Mouse (Mus musculus): ENCODE measurements around the gene Usp48. TPM values are rescaled to one million over a fixed set of nuclear protein-coding genes. Genes with fewer than 3 reads are reported as not detected.
"Not testable (repeated sequence)": the region's sequence is repeated elsewhere in the genome, so short reads cannot be mapped to it uniquely, and the experiment has no call there.

Usp48 gene
- polyA plus RNA-seq, 1 experiment from 2014 or later, result 29.7 TPM

- Histone ChIP-seq H3K4me2 (no peak overlapping the region), H3K9ac (no peak overlapping the region), H3K4me1 (replicated peaks) (peaks cover 7% of the 10 kb centered on the region), H3K27ac (no peak overlapping the region), H3K4me3 (no peak overlapping the region), H3K9me3 (replicated peaks) (no peaks in the 10 kb centered on the region), H3K27me3 (peaks cover 26% of the 10 kb centered on the region), H3K36me3 (no peaks in the 10 kb centered on the region)
- WGBS, result 51% methylated on average over 3 of the region's 3 CpGs
- ATAC-seq (replicated peaks; ENCODE audit: insufficient number of reproducible peaks, insufficient read depth, low FRiP score, low read depth), result no peak
Observed at GRCm38 (mm10) chr4:137581815-137582214, 11.7 kb upstream of the Usp48 start.

GRCm38 (mm10) chr4:137589095-137589494 is 4.5 kb upstream of the Usp48 start:
- not testable (repeated sequence) for H3K4me3 ChIP-seq

GRCm38 (mm10) chr4:137589586-137589985 is 4.0 kb upstream of the Usp48 start:
- Histone ChIP-seq H3K27ac (no peak overlapping the region), H3K36me3 (no peaks in the 10 kb centered on the region), H3K4me3 (no peak overlapping the region), H3K4me2 (no peak overlapping the region), H3K9ac (no peak overlapping the region), H3K4me1 (replicated peaks) (no peaks in the 10 kb centered on the region), H3K27me3 (no peaks in the 10 kb centered on the region), H3K9me3 (replicated peaks) (no peaks in the 10 kb centered on the region)
- 74% methylated on average over 3 of the region's 3 CpGs for WGBS
- ATAC-seq (replicated peaks; ENCODE audit: insufficient number of reproducible peaks, insufficient read depth, low FRiP score, low read depth), result no peak

More at GRCm38 (mm10) chr4:137589095-137589494, 4.5 kb upstream of the Usp48 start:
- H3K9me3 ChIP-seq (replicated peaks); ATAC-seq (replicated peaks; ENCODE audit: insufficient number of reproducible peaks, insufficient read depth, low FRiP score, low read depth); H3K36me3 ChIP-seq; H3K27me3 ChIP-seq; H3K9ac ChIP-seq; H3K4me2 ChIP-seq; H3K4me1 ChIP-seq (replicated peaks); H3K27ac ChIP-seq: not testable (repeated sequence)
- WGBS, result 74% methylated on average over 2 of the region's 3 CpGs

GRCm38 (mm10) chr4:137590961-137591360 is 2.6 kb upstream of the Usp48 start:
- no peak overlapping the region for H3K4me3 ChIP-seq
- H3K4me2 ChIP-seq, result no peak overlapping the region
- no peaks in the 10 kb centered on the region for H3K36me3 ChIP-seq
- peaks cover 13% of the 10 kb centered on the region for H3K4me1 ChIP-seq (replicated peaks)
- WGBS, result 81% methylated on average over 4 of the region's 4 CpGs
- H3K9ac ChIP-seq, result no peak overlapping the region
- H3K27ac ChIP-seq, result no peak overlapping the region
- H3K27me3 ChIP-seq, result no peaks in the 10 kb centered on the region
- H3K9me3 ChIP-seq (replicated peaks), result no peaks in the 10 kb centered on the region
- ATAC-seq (replicated peaks; ENCODE audit: insufficient number of reproducible peaks, insufficient read depth, low FRiP score, low read depth), result no peak

GRCm38 (mm10) chr4:137594496-137595270 is 1.1 kb downstream of the Usp48 start:
- Histone ChIP-seq H3K9ac (peak overlapping the region; percentile 96), H3K27ac (peak overlapping the region; percentile 100), H3K4me1 (replicated peaks) (peaks cover 29% of the 10 kb centered on the region), H3K4me3 (peak overlapping the region; percentile 99), H3K36me3 (no peaks in the 10 kb centered on the region), H3K27me3 (no peaks in the 10 kb centered on the region), H3K4me2 (peak overlapping the region; percentile 80), H3K9me3 (replicated peaks) (no peaks in the 10 kb centered on the region)
- 3% methylated on average over 40 of the region's 40 CpGs for WGBS
- no peak for ATAC-seq (replicated peaks; ENCODE audit: insufficient number of reproducible peaks, insufficient read depth, low FRiP score, low read depth)

- Histone ChIP-seq H3K9me3 (replicated peaks) (no peaks in the 10 kb centered on the region), H3K27ac (no peak overlapping the region), H3K4me3 (no peak overlapping the region), H3K4me1 (replicated peaks) (peaks cover 33% of the 10 kb centered on the region), H3K4me2 (no peak overlapping the region), H3K9ac (no peak overlapping the region), H3K36me3 (no peaks in the 10 kb centered on the region), H3K27me3 (no peaks in the 10 kb centered on the region)
- 99% methylated on average over 4 of the region's 4 CpGs for WGBS
- no peak for ATAC-seq (replicated peaks; ENCODE audit: insufficient number of reproducible peaks, insufficient read depth, low FRiP score, low read depth)
Observed at GRCm38 (mm10) chr4:137597098-137597630, 3.6 kb downstream of the Usp48 start.

GRCm38 (mm10) chr4:137598577-137598976 is 5.0 kb downstream of the Usp48 start:
- H3K9ac ChIP-seq, result no peak overlapping the region
- H3K27ac ChIP-seq, result no peak overlapping the region
- H3K4me1 ChIP-seq (replicated peaks), result peaks cover 43% of the 10 kb centered on the region
- H3K4me2 ChIP-seq, result no peak overlapping the region
- 86% methylated on average over 5 of the region's 5 CpGs for WGBS
- no peaks in the 10 kb centered on the region for H3K36me3 ChIP-seq
- no peak overlapping the region for H3K4me3 ChIP-seq
- no peaks in the 10 kb centered on the region for H3K27me3 ChIP-seq
- ATAC-seq (replicated peaks; ENCODE audit: insufficient number of reproducible peaks, insufficient read depth, low FRiP score, low read depth), result no peak
- H3K9me3 ChIP-seq (replicated peaks), result no peaks in the 10 kb centered on the region

GRCm38 (mm10) chr4:137603449-137604171 is 10.1 kb downstream of the Usp48 start:
- H3K4me3 ChIP-seq, result no peak overlapping the region

GRCm38 (mm10) chr4:137607023-137607422 is 13.5 kb downstream of the Usp48 start:
- no peak overlapping the region for H3K9ac ChIP-seq
- WGBS, result 97% methylated on average over 1 of the region's 2 CpGs
- H3K27me3 ChIP-seq, result no peaks in the 10 kb centered on the region
- peaks cover 50% of the 10 kb centered on the region for H3K36me3 ChIP-seq
- peaks cover 30% of the 10 kb centered on the region for H3K4me1 ChIP-seq (replicated peaks)
- no peak for ATAC-seq (replicated peaks; ENCODE audit: insufficient number of reproducible peaks, insufficient read depth, low FRiP score, low read depth)
- no peak overlapping the region for H3K4me3 ChIP-seq
- no peak overlapping the region for H3K4me2 ChIP-seq
- no peaks in the 10 kb centered on the region for H3K9me3 ChIP-seq (replicated peaks)
- no peak overlapping the region for H3K27ac ChIP-seq

More at GRCm38 (mm10) chr4:137603449-137604171, 10.1 kb downstream of the Usp48 start:
- no peaks in the 10 kb centered on the region for H3K27me3 ChIP-seq
- H3K9ac ChIP-seq, result no peak overlapping the region
- H3K9me3 ChIP-seq (replicated peaks), result no peaks in the 10 kb centered on the region
- peaks cover 33% of the 10 kb centered on the region for H3K4me1 ChIP-seq (replicated peaks)
- WGBS, result 47% methylated on average over 11 of the region's 11 CpGs
- peak overlapping the region; percentile 31; the same call in 1 of the 2 replicates for H3K27ac ChIP-seq
- ATAC-seq (replicated peaks; ENCODE audit: insufficient number of reproducible peaks, insufficient read depth, low FRiP score, low read depth), result 0 out of 2 replicates have a peak, but pooled peaks have one; percentile 35
- H3K36me3 ChIP-seq, result peaks cover 23% of the 10 kb centered on the region
- peak overlapping the region; percentile 32; the same call in 1 of the 2 replicates for H3K4me2 ChIP-seq

GRCm38 (mm10) chr4:137609281-137609680 is 15.7 kb downstream of the Usp48 start:
- Histone ChIP-seq H3K9me3 (replicated peaks) (no peaks in the 10 kb centered on the region), H3K27ac (no peak overlapping the region), H3K4me2 (no peak overlapping the region), H3K9ac (no peak overlapping the region), H3K27me3 (no peaks in the 10 kb centered on the region), H3K4me1 (replicated peaks) (peaks cover 15% of the 10 kb centered on the region), H3K36me3 (peaks cover 72% of the 10 kb centered on the region), H3K4me3 (no peak overlapping the region)
- WGBS, result 70% methylated on average over 7 of the region's 7 CpGs
- ATAC-seq (replicated peaks; ENCODE audit: insufficient number of reproducible peaks, insufficient read depth, low FRiP score, low read depth), result no peak

GRCm38 (mm10) chr4:137609702-137610101 is 16.1 kb downstream of the Usp48 start:
- Histone ChIP-seq H3K9ac (no peak overlapping the region), H3K27ac (no peak overlapping the region), H3K4me1 (replicated peaks) (peaks cover 12% of the 10 kb centered on the region), H3K4me3 (no peak overlapping the region), H3K9me3 (replicated peaks) (no peaks in the 10 kb centered on the region), H3K36me3 (peaks cover 76% of the 10 kb centered on the region), H3K4me2 (no peak overlapping the region), H3K27me3 (no peaks in the 10 kb centered on the region)
- WGBS, result 43% methylated on average over 7 of the region's 7 CpGs
- no peak for ATAC-seq (replicated peaks; ENCODE audit: insufficient number of reproducible peaks, insufficient read depth, low FRiP score, low read depth)

Data from heart, embryonic 15.5 days (tissue).